Mouse (Mus musculus) erythroblast, embryonic 14.5 days (primary cell): Measurements from ENCODE around the gene Gm9.

Source experiments
- GATA1 ChIP-seq: IDR thresholded peaks from 2 replicates; pipeline ENCODE4 v1.6.1; 2012; ENCODE audit warnings: low read length, inconsistent platforms, mixed read lengths
- TAL1 ChIP-seq: IDR thresholded peaks from 3 replicates; pipeline ENCODE4 v1.6.1; 2012; ENCODE audit warnings: low read length, inconsistent platforms, mixed read lengths

GRCm38 (mm10) chrX:37198676-37199075 is 12.2 kb downstream of the Gm9 start:
- TF ChIP-seq GATA1 (no peak), TAL1 (no peak)
